Mouse (Mus musculus) megakaryocyte-erythroid progenitor cell, adult 5-6 weeks (primary cell): Measurements from ENCODE around the gene Fut1. TPM values are rescaled to one million over a fixed set of nuclear protein-coding genes. Genes with fewer than 3 reads are reported as not detected.

ENCODE experiments used
- ATAC-seq: replicated peaks from 2 replicates; pipeline ENCODE4 v1.8.0; 2016; ENCODE audit warnings: mild to moderate bottlenecking, inconsistent platforms; ENCODE audit not compliant: severe bottlenecking, poor library complexity, low FRiP score, low TSS enrichment
- total RNA-seq, 2 experiments: library from RNA; stranded (forward) in 1 of 2; stranded (reverse) in 1 of 2; fragments of 200-1000, 215-1000 nt in 1 of 2; fragments of >200 nt in 1 of 2; fragmentation: Nextera tagmentation in 1 of 2; gene quantifications; 2 replicates each; pipeline ENCODE4 v1.2.3; 2014 to 2017

Fut1 gene
- total RNA-seq, 2 experiments from 2014 or later: not detected

DNA sequence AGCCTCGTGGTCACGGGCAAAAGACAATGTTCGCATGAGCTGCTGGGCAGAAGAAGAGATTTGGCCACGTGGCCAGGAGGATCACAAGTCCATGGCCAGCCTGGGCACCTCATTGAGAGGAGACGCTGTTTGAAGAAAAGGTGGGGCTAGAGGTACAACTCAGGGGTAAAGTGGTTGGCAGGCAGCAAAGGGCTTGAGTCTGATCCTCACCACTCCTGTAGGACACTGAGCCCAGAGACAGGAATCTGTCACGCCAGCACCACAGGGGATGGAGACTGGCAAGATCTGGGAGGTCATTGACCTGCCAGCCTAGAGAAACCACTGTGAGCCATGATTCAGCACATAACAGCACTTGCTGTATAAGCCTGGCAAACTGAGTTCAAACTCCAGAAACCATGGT, 19.6 kb upstream of the Fut1 start:
- no peak for ATAC-seq

DNA sequence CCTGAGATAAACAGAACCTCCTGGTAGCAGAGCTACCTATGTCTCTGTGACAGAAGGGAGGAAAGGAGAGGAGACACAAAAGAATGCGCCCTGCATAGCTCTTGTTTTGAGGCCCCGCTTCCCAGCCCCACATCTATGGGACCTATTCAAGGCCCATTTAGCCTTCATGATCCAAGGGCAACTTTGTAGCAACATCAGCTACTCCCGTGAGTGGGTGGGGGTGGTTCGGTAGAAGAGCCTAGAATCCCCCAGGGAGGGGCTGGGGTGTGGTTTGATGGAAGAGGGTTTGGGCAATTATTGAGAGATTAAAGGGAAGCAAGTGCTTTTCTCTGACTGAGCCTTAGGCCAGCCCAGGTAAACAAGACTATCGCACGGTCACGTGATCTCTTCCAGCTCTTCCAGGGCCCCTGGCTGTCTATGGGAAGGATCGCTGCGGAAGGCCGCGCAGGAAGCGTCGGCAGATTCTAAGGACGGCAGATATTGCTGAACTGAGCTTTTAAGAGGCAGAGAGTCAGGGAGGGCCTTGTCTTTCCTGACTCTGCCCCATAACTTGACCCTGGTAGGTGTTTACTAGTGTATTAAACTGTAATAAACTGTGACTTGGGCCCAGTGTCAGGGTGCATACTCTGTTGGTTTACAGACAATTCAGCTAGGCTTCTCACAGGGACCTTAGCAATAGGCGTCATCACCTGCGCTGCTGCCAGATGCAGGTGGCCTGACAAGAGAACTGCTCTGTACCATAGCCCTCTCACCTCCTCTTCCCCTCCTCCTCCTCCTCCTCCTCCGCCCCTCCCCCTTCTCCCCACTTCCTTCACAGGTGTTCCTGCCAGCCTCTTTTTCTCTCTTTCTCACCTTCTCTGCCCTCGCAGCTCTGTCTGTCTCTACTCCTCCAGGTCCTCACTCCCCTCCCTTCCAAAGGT, 17.9 kb upstream of the Fut1 start:
- ATAC-seq: no peak

DNA sequence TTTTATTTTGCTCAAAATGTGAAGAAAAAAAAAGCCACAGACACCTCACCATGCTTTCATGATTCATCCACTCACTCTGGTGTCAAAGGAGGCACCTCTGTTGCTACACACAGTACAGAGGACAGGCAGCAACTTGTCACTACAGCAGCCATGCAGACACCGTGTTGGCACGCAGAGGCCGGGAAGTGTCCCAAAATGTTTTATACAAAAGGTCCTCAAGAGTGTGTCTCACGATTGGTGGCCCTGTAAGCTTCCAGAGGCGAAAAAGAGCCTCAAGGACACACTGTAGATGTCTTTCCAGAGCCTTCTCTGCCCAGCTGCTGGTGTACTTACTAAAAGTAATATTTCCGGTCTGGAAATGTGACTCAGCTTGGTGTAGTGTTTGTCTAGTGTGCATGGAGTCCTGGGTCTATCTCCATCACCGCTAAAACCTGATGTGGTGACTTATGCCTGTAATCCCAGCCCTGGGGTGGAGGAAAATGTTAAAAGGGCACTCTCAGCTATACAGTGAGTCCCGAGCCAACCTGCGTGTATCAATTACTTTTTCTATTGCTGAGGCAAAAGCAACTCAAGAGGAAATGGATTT, 11.3 kb upstream of the Fut1 start:
- no peak for ATAC-seq

DNA sequence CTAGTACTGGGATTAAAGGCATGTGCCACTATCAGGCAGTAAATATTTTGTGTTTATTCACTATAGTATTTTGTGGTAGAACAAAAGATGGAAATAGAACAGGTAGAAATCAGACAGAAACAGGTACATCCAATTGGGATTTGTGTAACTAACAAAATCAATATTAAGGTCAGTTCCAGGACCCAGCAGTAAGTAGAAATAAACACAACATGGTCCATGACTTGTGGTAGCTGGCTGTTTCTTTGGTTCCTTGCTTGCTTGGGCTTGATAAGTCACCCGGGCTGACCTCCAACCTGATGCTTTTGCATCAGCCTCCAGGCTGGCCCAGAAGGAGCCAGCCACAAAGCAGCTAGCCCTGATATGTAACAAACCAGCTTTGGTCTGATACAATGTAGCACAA, 7.6 kb upstream of the Fut1 start:
- no peak for ATAC-seq

DNA sequence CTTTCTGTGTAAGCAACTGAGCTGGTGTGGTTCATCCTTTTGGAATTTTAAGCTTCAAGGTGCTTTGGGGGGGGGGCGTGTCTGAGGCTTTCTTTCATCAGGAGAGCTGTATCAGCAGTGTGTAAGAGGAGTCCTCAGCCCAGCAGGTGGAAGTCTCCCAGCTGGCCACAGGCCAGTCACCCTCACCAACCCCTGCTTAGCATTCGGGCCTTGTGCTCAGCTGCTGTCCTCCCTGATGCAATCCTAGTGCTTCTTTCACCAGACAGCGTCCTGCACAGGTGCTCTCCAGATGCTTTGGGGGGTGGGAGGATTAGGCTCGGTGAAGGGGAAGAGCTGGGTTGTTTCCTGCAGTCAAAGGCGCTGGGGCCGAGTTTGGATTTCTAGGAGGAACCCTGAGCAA, 812 bp upstream of the Fut1 start:
- ATAC-seq: no peak

DNA sequence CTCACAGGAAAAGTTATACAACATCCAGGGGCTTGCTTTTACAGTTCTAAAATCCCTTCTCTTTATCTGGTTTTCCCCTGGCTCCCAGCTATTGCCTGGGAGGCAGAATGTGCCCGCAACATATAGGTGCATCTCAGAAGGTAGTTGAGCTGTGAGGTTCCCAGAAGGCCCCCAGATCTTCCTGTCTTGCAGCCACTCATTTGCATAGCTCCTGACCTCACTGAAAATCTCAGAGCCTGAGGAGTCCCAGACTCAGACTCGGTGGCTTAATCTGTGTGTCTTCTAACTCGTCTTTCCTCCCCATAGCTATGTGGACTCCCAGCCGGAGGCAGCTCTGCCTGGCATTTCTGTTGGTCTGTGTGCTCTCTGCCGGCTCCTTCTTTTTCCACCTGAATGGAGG, 1.2 kb downstream of the Fut1 start:
- ATAC-seq: no peak

DNA sequence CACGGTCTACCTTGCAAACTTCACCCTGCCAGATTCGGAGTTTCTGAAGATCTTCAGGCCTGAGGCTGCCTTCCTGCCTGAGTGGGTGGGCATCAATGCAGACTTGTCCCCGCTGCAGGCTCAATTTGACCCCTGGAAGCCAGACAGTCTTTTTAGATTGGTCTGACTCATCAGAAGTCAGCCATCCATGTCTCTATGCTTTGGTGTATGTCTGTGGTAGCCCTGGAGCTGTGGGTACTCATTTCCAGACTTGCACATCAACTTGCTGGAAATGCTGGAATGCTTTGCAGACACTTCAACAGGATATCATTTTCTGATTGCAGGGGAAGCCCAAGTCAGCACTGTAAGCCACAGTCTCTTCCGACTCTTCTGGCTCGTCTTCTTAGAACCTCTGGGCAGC, 2.5 kb downstream of the Fut1 start:
- ATAC-seq: no peak

DNA sequence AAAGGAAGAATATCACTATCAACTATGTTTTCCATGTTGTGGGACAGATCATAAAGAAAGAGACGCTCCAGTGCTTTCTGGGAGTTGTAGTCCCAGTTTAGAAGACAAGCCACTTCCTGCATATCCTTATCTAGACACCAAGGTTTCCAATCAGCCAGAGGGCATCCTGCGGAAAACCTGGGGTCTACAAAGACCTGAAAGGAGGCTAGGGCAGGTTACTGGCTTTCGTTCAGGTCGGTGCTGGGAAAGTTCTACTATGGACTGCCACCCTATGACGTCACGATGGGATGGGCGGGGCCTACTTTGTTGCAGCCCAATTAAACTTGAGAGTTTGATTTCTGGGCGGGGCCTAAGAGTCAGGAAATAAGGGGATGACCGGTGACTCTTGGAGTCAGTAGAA, 4.4 kb downstream of the Fut1 start, which contains the start of gene Izumo1:
TSS of gene Izumo1 (plus strand) at position 369 of the 400 bp plus-strand sequence.
- no peak for ATAC-seq

DNA sequence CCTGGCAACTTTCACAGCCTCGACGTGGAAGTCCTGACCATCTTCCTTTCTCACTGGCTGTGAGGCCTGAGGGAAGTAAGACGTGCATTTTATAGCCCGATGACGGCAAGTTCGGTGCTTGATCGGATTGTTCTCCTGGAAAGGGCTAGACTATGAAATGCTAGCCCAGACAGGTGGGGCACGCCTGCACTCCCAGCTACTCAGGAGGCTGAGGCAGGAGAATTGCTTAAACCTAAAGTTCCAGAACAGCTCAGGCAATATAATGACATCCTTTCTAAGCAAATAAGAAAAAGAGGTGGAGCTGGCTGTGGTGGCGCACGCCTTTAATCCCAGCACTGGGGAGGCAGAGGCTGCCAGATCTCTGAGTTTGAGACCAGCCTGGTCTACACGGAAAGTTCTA, 6.4 kb downstream of the Fut1 start:
- ATAC-seq: peak; percentile 68; the same call in 1 of the 2 replicates

DNA sequence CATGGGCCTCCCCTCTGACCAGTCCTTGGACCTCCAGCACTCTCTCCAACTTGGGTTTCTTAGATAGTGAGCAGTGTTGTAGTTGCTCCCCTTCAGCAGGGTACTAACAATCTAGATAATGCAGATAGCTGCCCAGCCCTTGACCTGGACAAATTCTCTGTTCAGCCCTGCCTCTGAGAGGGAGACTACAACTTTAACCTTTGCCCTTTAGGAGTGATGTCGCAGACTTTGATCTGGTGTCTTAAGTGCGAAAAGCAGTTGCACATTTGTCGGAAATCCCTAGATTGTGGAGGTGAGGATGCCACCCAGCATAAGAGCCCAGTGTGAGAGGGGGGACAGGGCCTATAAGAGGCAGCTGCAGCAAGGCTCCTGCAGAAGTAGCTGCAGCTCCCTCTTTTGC, 7.6 kb downstream of the Fut1 start:
- no peak for ATAC-seq

DNA sequence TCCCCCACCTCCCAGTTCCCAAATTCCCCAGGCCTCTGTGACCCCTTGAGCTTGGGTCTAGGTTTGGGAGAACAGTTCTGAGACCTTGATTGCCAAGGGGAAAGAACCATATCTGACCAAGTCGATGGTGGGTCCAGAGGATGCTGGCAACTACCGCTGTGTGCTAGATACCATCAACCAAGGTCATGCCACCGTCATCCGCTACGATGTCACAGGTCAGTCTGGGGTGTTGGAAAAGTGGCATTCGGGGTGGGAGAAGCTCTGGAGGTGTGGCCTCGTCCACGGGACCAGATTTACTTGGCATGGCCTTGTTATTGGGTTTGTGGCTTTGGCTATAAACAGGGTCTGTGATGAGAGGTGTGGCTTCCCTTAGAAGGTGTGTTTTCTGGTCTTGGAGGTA, 8.4 kb downstream of the Fut1 start:
- ATAC-seq: no peak

DNA sequence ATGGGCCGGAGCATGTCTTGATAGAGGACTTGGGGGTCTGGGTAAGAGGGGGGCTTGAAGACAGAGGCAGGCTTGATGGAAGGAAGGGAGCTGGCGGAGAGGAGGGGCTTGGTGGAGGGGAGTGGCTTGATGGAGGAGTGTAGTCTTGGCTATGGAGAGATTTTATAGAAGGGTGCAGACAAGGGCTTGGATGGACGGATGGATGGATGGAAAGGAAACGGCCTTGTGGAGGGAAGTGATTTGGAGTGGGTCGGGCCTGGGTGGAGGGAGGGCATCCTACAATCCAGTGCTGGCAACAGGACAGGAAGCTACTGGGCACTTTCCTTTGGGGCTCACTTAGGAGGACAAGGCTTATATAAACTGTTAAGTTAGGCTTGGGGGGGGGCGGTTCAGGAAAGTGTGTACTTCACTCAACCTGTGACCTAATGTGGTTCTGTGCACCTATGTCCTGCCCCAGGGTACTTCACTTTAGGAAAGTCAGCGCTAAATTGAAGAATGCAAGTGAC, 9.5 kb downstream of the Fut1 start:
- ATAC-seq: no peak

DNA sequence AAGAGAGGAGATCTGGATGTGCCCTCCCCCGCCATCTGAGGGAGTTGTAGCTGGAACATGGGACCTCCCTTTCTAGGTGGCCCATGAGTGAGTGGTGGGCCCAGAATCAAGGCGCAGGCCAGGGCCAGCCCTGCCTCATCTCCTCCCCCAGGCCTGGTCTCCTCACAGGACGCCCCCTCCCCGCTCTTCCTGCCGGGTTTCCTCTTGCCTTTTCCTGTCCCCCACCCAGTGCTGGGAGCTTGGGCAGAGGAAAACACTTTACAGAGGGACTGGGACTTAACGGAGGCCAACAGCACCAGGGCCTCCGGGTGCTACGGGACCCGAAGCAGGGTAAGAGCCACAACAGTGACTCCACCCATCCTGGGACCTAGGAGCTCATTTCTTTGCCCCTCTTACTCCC, 10.2 kb downstream of the Fut1 start, which contains the start of gene Rasip1:
TSS of gene Rasip1 (plus strand) at position 228 of the 400 bp plus-strand sequence.
- no peak for ATAC-seq

DNA sequence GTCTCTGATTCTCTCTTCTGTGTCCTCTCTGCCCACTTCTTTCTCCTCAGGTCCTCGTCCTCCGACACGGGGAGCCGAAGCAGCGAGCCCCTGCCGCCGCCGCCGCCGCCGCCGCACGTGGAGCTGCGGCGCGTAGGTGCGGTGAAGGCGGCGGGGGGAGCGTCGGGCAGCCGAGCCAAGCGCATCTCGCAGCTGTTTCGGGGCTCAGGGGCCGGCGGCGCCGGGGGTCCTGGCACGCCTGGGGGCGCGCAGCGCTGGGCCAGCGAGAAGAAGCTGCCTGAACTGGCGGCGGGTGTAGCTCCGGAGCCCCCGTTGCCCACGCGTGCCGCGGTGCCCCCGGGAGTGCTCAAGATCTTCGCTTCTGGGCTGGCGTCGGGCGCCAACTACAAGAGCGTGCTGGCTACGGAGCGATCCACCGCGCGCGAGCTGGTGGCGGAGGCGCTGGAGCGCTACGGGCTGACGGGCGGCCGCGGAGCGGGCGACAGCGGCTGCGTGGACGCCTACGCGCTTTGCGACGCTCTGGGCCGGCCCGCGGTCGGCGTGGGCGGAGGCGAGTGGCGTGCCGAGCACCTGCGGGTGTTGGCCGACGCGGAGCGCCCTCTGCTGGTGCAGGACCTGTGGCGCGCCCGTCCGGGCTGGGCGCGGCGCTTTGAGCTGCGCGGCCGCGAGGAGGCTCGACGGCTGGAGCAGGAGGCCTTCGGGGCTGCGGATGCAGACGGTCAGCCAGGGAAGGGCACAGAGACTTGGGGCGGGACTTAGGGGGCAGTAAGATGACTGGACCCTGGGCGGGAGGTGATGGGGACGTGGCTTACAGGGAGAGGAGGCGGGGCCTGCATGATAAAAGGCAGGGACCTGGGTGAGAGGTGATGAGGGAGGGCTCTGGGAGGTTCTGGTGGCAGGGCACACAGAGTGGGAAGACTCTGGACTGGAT, 11.5 kb downstream of the Fut1 start:
- peak; percentile 69 for ATAC-seq

DNA sequence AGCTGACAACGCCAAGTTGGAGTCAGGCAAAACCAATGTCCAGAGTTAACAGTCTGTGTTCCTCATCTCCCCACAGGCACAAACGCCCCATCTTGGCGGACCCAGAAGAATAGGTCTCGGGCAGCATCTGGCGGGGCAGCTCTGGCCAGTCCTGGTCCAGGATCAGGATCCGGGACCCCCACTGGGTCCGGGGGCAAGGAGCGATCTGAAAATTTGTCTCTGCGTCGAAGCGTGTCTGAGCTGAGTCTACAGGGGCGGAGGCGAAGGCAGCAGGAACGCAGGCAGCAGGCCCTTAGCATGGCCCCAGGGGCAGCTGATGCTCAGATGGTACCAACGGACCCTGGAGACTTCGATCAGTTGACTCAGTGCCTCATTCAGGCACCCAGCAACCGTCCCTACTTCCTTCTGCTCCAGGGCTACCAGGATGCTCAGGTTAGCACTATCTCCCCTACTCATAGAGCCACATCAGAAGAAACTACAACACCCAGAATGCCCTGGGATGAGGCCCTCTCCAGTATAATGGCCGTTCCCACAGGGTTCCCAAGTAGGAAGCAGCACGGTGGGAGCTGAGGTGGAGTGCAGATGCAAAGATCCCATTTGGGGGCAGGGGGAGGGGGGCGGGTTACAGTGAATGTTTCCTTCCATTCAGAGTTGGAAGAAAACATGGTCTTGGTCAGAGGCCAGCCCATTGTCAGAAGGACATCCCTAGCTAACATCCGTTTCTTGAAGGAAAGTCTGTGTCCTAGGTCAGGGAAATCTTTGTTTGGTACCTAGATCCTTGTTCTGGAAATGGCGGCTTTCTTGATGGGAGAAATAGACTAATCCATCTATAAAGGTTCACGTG, 13.2 kb downstream of the Fut1 start:
- no peak for ATAC-seq

DNA sequence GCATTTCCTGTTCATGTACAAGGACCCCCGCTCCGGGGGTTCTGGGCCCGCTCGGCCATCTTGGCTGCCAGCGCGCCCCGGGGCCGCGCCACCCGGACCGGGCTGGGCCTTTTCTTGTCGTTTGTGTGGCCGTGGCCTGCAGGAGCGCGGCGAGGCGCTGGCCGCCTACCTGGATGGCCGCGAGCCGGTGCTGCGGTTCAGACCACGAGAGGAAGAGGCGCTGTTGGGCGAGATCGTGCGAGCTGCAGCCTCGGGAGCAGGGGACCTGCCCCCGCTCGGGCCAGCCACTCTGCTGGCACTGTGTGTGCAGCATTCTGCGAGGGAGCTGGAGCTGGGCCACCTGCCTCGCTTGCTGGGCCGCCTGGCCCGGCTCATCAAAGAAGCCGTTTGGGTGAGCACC, 15.4 kb downstream of the Fut1 start:
- no peak for ATAC-seq

DNA sequence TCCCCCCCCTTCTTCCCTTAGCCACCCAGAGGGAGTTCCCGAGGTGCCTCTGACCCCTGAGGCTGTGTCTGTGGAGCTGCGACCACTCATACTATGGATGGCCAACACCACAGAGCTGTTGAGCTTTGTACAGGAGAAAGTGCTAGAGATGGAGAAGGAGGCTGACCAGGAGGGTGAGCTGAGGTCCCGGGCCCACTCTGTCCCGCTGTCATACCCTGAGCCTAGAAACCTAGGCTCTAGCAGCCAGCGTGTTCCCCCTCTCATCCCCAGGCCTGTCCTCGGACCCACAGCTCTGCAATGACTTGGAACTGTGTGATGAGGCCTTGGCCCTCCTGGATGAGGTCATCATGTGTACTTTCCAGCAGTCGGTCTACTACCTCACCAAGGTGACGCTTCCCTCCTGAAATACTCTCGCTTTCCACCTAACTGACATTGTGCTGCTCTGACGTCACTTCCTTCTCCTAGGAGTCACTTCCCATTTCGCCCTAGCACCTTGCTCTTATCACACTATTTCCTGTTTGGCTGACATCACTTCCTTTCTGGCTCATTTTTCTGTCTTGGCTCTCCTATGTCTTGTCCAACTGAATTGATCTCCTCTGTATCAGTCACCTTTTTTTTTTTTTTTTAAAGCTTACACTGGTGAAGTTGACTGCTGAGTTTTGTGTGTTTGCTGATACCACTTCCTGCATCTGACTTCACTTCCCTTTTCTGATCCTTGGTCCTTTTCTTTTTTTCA, 18.0 kb downstream of the Fut1 start:
- no peak for ATAC-seq
